Mouse (Mus musculus) testis, adult 2 months (tissue): ENCODE measurements around the gene Elmo2.

Experiments
- CTCF ChIP-seq: fragments of 200-500 bp; IDR thresholded peaks from 2 replicates; pipeline ENCODE4 v1.5.1; 2012; ENCODE audit warnings: low read depth, mild to moderate bottlenecking, inconsistent platforms, low read length, moderate library complexity; ENCODE audit not compliant: control insufficient read depth, insufficient read depth, insufficient replicate concordance
- POLR2A ChIP-seq: fragments of 200-500 bp; IDR thresholded peaks from 2 replicates; pipeline ENCODE4 v1.6.1; 2012; ENCODE audit warnings: low read depth, mild to moderate bottlenecking, inconsistent platforms, low read length, moderate library complexity; ENCODE audit not compliant: control insufficient read depth

GRCm38 (mm10) chr2:165248967-165249366 lies 77.3 kb downstream of the Elmo2 start:
- no peak for TF ChIP-seq CTCF
- TF ChIP-seq POLR2A, result no peak
